Mouse (Mus musculus) bone marrow macrophage, adult 2 months (primary cell): Measurements from ENCODE around the gene Lrrc74a.

ENCODE experiments used
- CTCF ChIP-seq: IDR thresholded peaks from 2 replicates; pipeline ENCODE4 v1.5.1; 2012; ENCODE audit warnings: low read depth, mild to moderate bottlenecking, low read length, moderate library complexity
- POLR2A ChIP-seq: IDR thresholded peaks from 2 replicates; pipeline ENCODE4 v1.6.1; 2012; ENCODE audit warnings: mild to moderate bottlenecking, low read depth, low read length, borderline replicate concordance

GRCm38 (mm10) chr12:86790100-86790848 is 56.1 kb downstream of the Lrrc74a start:
- no peak for TF ChIP-seq POLR2A
- TF ChIP-seq CTCF, result no peak
